Mouse (Mus musculus) neural tube, embryonic 15.5 days (tissue): Measurements from ENCODE around the gene Ddhd1. TPM values are rescaled to one million over a fixed set of nuclear protein-coding genes. Genes with fewer than 3 reads are reported as not detected.
A peak's percentile ranks its signal among the peaks of the same experiment; 100 is the strongest.

Source experiments
- ATAC-seq: fragments of 200-750 bp; cut with Nextera tagmentation; 2 replicates; pipeline ENCODE4 v1.8.0; 2017; ENCODE audit warnings: mild to moderate bottlenecking, moderate TSS enrichment, moderate library complexity; ENCODE audit not compliant: low FRiP score
- H3K27ac ChIP-seq: fragments of 300-500 bp; sonication (generic); replicated peaks from 2 replicates; pipeline ENCODE4 v1.5.1; 2015; ENCODE audit warnings: mild to moderate bottlenecking, inconsistent platforms
- H3K27me3 ChIP-seq: fragments of 300-500 bp; sonication (generic); replicated peaks from 2 replicates; pipeline ENCODE4 v1.6.1; 2015; ENCODE audit warnings: inconsistent platforms
- H3K36me3 ChIP-seq: fragments of 300-500 bp; sonication (generic); 2 replicates; pipeline ENCODE4 v1.6.1; 2015; ENCODE audit warnings: inconsistent platforms
- H3K4me1 ChIP-seq: fragments of 300-500 bp; sonication (generic); 2 replicates; pipeline ENCODE4 v1.6.1; 2015; ENCODE audit warnings: inconsistent platforms
- H3K4me2 ChIP-seq: fragments of 300-500 bp; sonication (generic); 2 replicates; pipeline ENCODE4 v1.6.1; 2015; ENCODE audit warnings: inconsistent platforms, mild to moderate bottlenecking, moderate library complexity
- H3K4me3 ChIP-seq: fragments of 300-500 bp; sonication (generic); replicated peaks from 2 replicates; pipeline ENCODE4 v1.5.1; 2015; ENCODE audit warnings: mild to moderate bottlenecking, inconsistent platforms
- H3K9ac ChIP-seq: fragments of 300-500 bp; sonication (generic); replicated peaks from 2 replicates; pipeline ENCODE4 v1.6.1; 2015; ENCODE audit warnings: mild to moderate bottlenecking, inconsistent platforms
- H3K9me3 ChIP-seq: fragments of 300-500 bp; sonication (generic); replicated peaks from 2 replicates; pipeline ENCODE4 v1.6.1; 2016; ENCODE audit warnings: inconsistent platforms
- WGBS: fragments of 180-500 bp; shearing (Covaris S2); methylation state at CpG from one replicate; pipeline ENCODE4 v1.1.7; 2015; ENCODE audit warnings: mixed read lengths; 5-methylcytosine and 5-hydroxymethylcytosine counted together
- polyA plus RNA-seq: library from polyadenylated mRNA; unstranded; fragments of >200 nt; fragmentation: Nextera tagmentation; extraction: Ambion mirVana; gene quantifications from 2 replicates; pipeline ENCODE4 v1.2.1, GENCODE M21; 2015

Gene Ddhd1
- polyA plus RNA-seq, 1 experiment from 2014 or later, result 20.0 TPM

- peaks cover 30% of the 10 kb centered on the region for H3K4me1 ChIP-seq
- peak overlapping the region; percentile 11 for H3K4me2 ChIP-seq
- no peaks in the 10 kb centered on the region for H3K36me3 ChIP-seq
- peak; percentile 54 for ATAC-seq
- H3K27me3 ChIP-seq, result no peaks in the 10 kb centered on the region
- peak overlapping the region; percentile 76; the same call in 1 of the 2 replicates for H3K27ac ChIP-seq
- 26% methylated on average over 3 of the region's 3 CpGs for WGBS
- H3K4me3 ChIP-seq, result no peak overlapping the region
- no peaks in the 10 kb centered on the region for H3K9me3 ChIP-seq
- H3K9ac ChIP-seq, result no peak overlapping the region
Measured at GRCm38 (mm10) chr14:45643461-45643860, 14.5 kb downstream of the Ddhd1 start.

GRCm38 (mm10) chr14:45642795-45643194 lies 15.1 kb downstream of the Ddhd1 start:
- ATAC-seq, result no peak
- H3K4me3 ChIP-seq, result no peak overlapping the region
- H3K27ac ChIP-seq, result no peak overlapping the region
- H3K4me1 ChIP-seq, result peaks cover 30% of the 10 kb centered on the region
- 63% methylated on average over 5 of the region's 5 CpGs for WGBS
- H3K27me3 ChIP-seq, result no peaks in the 10 kb centered on the region
- no peak overlapping the region for H3K9ac ChIP-seq
- H3K36me3 ChIP-seq, result no peaks in the 10 kb centered on the region
- H3K4me2 ChIP-seq, result no peak overlapping the region
- no peaks in the 10 kb centered on the region for H3K9me3 ChIP-seq

GRCm38 (mm10) chr14:45642217-45642616 lies 15.7 kb downstream of the Ddhd1 start:
- Histone ChIP-seq H3K4me1 (peaks cover 30% of the 10 kb centered on the region), H3K9me3 (no peaks in the 10 kb centered on the region), H3K4me3 (no peak overlapping the region), H3K4me2 (no peak overlapping the region), H3K27ac (peak overlapping the region; percentile 23; the same call in 1 of the 2 replicates), H3K9ac (no peak overlapping the region), H3K27me3 (no peaks in the 10 kb centered on the region), H3K36me3 (no peaks in the 10 kb centered on the region)
- ATAC-seq, result no peak
- WGBS, result 69% methylated on average over 9 of the region's 9 CpGs

GRCm38 (mm10) chr14:45638717-45639116 lies 19.2 kb downstream of the Ddhd1 start:
- Histone ChIP-seq H3K9ac (no peak overlapping the region), H3K4me2 (no peak overlapping the region), H3K27me3 (no peaks in the 10 kb centered on the region), H3K9me3 (no peaks in the 10 kb centered on the region), H3K4me1 (peaks cover 15% of the 10 kb centered on the region), H3K4me3 (no peak overlapping the region), H3K36me3 (no peaks in the 10 kb centered on the region), H3K27ac (no peak overlapping the region)
- ATAC-seq, result no peak
- 75% methylated on average over 5 of the region's 5 CpGs for WGBS

GRCm38 (mm10) chr14:45635496-45635895 lies 22.4 kb downstream of the Ddhd1 start:
- Histone ChIP-seq H3K4me3 (no peak overlapping the region), H3K4me2 (no peak overlapping the region), H3K36me3 (no peaks in the 10 kb centered on the region), H3K27me3 (no peaks in the 10 kb centered on the region), H3K9me3 (no peaks in the 10 kb centered on the region), H3K27ac (no peak overlapping the region), H3K9ac (no peak overlapping the region), H3K4me1 (0 out of 2 replicates have a peak, but pooled peaks cover 2% of the 10 kb centered on the region)
- 93% methylated on average over 1 of the region's 1 CpGs for WGBS
- ATAC-seq, result no peak

GRCm38 (mm10) chr14:45632756-45633537 lies 25.0 kb downstream of the Ddhd1 start:
- H3K9me3 ChIP-seq, result no peaks in the 10 kb centered on the region
- no peak overlapping the region for H3K9ac ChIP-seq
- WGBS, result 87% methylated on average over 4 of the region's 4 CpGs
- no peak for ATAC-seq
- no peak overlapping the region for H3K4me3 ChIP-seq
- H3K4me2 ChIP-seq, result no peak overlapping the region
- no peaks in the 10 kb centered on the region for H3K36me3 ChIP-seq
- no peak overlapping the region for H3K27ac ChIP-seq
- 0 out of 2 replicates have a peak, but pooled peaks cover 2% of the 10 kb centered on the region for H3K4me1 ChIP-seq
- H3K27me3 ChIP-seq, result no peaks in the 10 kb centered on the region

- H3K4me1 ChIP-seq, result 0 out of 2 replicates have a peak, but pooled peaks cover 2% of the 10 kb centered on the region
- WGBS, result 89% methylated on average over 5 of the region's 5 CpGs
- no peak overlapping the region for H3K4me3 ChIP-seq
- H3K36me3 ChIP-seq, result no peaks in the 10 kb centered on the region
- H3K27ac ChIP-seq, result no peak overlapping the region
- no peak overlapping the region for H3K4me2 ChIP-seq
- no peak for ATAC-seq
- H3K27me3 ChIP-seq, result no peaks in the 10 kb centered on the region
- no peak overlapping the region for H3K9ac ChIP-seq
- no peaks in the 10 kb centered on the region for H3K9me3 ChIP-seq
Measured at GRCm38 (mm10) chr14:45630544-45630943, 27.4 kb downstream of the Ddhd1 start.

GRCm38 (mm10) chr14:45629938-45630337 lies 28.0 kb downstream of the Ddhd1 start:
- 87% methylated on average over 1 of the region's 1 CpGs for WGBS
- Histone ChIP-seq H3K36me3 (no peaks in the 10 kb centered on the region), H3K4me1 (0 out of 2 replicates have a peak, but pooled peaks cover 2% of the 10 kb centered on the region), H3K4me2 (no peak overlapping the region), H3K27ac (no peak overlapping the region), H3K9me3 (no peaks in the 10 kb centered on the region), H3K27me3 (no peaks in the 10 kb centered on the region), H3K9ac (no peak overlapping the region), H3K4me3 (no peak overlapping the region)
- ATAC-seq, result no peak

GRCm38 (mm10) chr14:45618351-45618750 lies 39.6 kb downstream of the Ddhd1 start:
- H3K27me3 ChIP-seq, result no peaks in the 10 kb centered on the region
- no peaks in the 10 kb centered on the region for H3K9me3 ChIP-seq
- H3K27ac ChIP-seq, result no peak overlapping the region
- WGBS, result 54% methylated on average over 6 of the region's 6 CpGs
- no peak for ATAC-seq
- H3K4me1 ChIP-seq, result no peaks in the 10 kb centered on the region
- H3K4me3 ChIP-seq, result no peak overlapping the region
- H3K4me2 ChIP-seq, result no peak overlapping the region
- peaks cover 39% of the 10 kb centered on the region for H3K36me3 ChIP-seq
- H3K9ac ChIP-seq, result no peak overlapping the region

GRCm38 (mm10) chr14:45616526-45616925 lies 41.4 kb downstream of the Ddhd1 start:
- WGBS, result 96% methylated on average over 5 of the region's 5 CpGs
- Histone ChIP-seq H3K27ac (no peak overlapping the region), H3K9me3 (no peaks in the 10 kb centered on the region), H3K4me1 (no peaks in the 10 kb centered on the region), H3K9ac (no peak overlapping the region), H3K4me3 (no peak overlapping the region), H3K36me3 (peaks cover 49% of the 10 kb centered on the region), H3K27me3 (no peaks in the 10 kb centered on the region), H3K4me2 (no peak overlapping the region)
- ATAC-seq, result no peak

- no peak overlapping the region for H3K9ac ChIP-seq
- ATAC-seq, result no peak
- 83% methylated on average over 2 of the region's 2 CpGs for WGBS
- no peak overlapping the region for H3K4me3 ChIP-seq
- no peak overlapping the region for H3K4me2 ChIP-seq
- no peaks in the 10 kb centered on the region for H3K4me1 ChIP-seq
- H3K27me3 ChIP-seq, result no peaks in the 10 kb centered on the region
- H3K36me3 ChIP-seq, result peaks cover 49% of the 10 kb centered on the region
- H3K9me3 ChIP-seq, result no peaks in the 10 kb centered on the region
- H3K27ac ChIP-seq, result no peak overlapping the region
Measured at GRCm38 (mm10) chr14:45615776-45616175, 42.2 kb downstream of the Ddhd1 start.

- H3K9ac ChIP-seq, result no peak overlapping the region
- WGBS, result 73% methylated on average over 4 of the region's 4 CpGs
- no peak overlapping the region for H3K4me3 ChIP-seq
- no peak for ATAC-seq
- H3K9me3 ChIP-seq, result no peaks in the 10 kb centered on the region
- H3K36me3 ChIP-seq, result peaks cover 55% of the 10 kb centered on the region
- H3K27me3 ChIP-seq, result no peaks in the 10 kb centered on the region
- no peak overlapping the region for H3K27ac ChIP-seq
- H3K4me2 ChIP-seq, result no peak overlapping the region
- H3K4me1 ChIP-seq, result no peaks in the 10 kb centered on the region
Measured at GRCm38 (mm10) chr14:45614822-45615221, 43.1 kb downstream of the Ddhd1 start.
